Mouse (Mus musculus): ENCODE measurements around the gene Ifitm2. TPM values are rescaled to one million over a fixed set of nuclear protein-coding genes. Genes with fewer than 3 reads are reported as not detected.

The Ifitm2 gene
- polyA plus RNA-seq, 1 experiment from 2014 or later = 738 TPM

DNA sequence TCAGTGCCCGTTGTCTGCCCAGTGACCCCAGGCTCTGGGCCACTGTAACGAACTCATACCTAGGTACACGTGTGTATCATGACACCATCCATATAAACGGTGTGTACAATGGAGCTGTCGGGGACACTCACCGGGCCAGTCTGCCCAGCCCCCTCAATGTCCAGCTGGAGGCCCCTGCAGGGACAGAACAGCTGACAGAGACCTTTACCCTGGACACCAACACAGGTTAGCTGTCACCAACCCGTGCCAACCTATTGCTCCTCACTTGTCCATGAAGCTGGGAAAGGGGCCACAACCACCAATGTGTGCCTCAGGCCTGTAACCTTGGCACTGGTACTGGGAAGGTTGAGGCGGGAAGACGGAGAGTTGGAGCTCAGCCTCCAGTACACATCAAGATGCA is 13.4 kb downstream of the Ifitm2 start:
- H3K27ac ChIP-seq (ENCODE audit: low read depth, low read length) = peak overlapping the region; percentile 78
- peak overlapping the region; percentile 47 for H3K4me3 ChIP-seq (ENCODE audit: low read depth, low read length)
- H3K27me3 ChIP-seq (replicated peaks; ENCODE audit: control insufficient read depth, insufficient read depth, low read length) = no peaks in the 10 kb centered on the region
- no peak for ATAC-seq
- peaks cover 6% of the 10 kb centered on the region for H3K4me1 ChIP-seq (replicated peaks; ENCODE audit: control insufficient read depth, insufficient read depth, low read length)
- H3K36me3 ChIP-seq (ENCODE audit: control insufficient read depth, insufficient read depth) = peaks cover 28% of the 10 kb centered on the region
- 28% methylated on average over 9 of the region's 9 CpGs for WGBS
- TF ChIP-seq CTCF (IDR thresholded peaks at IDR 0.05; ENCODE audit: low read depth) = no peak
- H3K4me2 ChIP-seq (replicated peaks; ENCODE audit: low read depth) = peak overlapping the region; percentile 72
- no peaks in the 10 kb centered on the region for H3K9me3 ChIP-seq (ENCODE audit: control insufficient read depth)
- peak overlapping the region; percentile 52 for H3K9ac ChIP-seq (ENCODE audit: low read depth, low read length)

DNA sequence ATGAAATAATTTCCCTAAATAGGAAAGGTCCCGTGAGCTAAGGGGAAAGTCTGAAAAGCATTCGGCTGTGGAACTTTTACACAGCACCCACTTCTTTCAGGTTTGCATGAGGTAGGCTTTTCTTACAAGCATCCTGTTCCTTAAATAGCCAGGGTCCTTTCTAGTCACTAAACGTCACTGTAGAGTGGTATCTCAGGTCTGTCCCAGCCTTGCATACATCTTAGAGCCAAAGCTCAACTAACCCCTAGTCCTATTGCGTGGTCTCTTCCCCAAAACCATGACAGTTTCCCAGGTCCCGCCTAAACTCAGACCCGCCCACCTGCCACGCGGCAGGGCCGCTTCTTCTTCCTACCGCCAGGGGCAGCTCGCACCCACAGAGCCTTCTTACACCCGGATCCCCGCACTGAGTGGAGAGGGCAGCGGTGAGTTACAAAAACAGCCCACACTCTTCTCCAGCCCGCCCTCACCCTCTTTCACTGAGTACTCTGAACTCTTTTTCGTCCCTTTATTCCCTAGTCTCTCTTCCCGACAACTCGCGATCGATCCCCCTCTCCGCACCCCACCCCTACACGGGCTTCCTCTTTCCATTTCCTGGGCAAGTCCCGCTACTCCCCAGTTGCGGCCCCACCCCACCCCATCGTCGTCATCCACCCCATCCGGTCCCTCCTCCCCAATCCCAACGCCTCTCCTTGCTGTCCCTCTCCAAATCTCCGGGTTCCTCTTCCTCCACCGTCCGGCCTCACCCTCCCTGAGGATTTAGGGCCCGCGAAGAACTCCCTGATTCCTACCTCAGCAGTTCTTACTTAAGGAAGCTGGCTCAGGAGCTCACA is 14.3 kb downstream of the Ifitm2 start, which contains the start of gene Pgghg:
Pgghg (plus strand) TSS at position 170 of the 830 bp plus-strand sequence.
- H3K27ac ChIP-seq (ENCODE audit: low read depth, low read length) = peak within 1 kb of the TSS; percentile 78
- no peaks in the 10 kb centered on the region for H3K27me3 ChIP-seq (replicated peaks; ENCODE audit: control insufficient read depth, insufficient read depth, low read length)
- H3K9me3 ChIP-seq (ENCODE audit: control insufficient read depth) = no peaks in the 10 kb centered on the region
- 2% methylated on average over 33 of the region's 33 CpGs for WGBS
- peaks cover 19% of the 10 kb centered on the region for H3K36me3 ChIP-seq (ENCODE audit: control insufficient read depth, insufficient read depth)
- TF ChIP-seq CTCF (IDR thresholded peaks at IDR 0.05; ENCODE audit: low read depth) = peak; percentile 96
- H3K4me1 ChIP-seq (replicated peaks; ENCODE audit: control insufficient read depth, insufficient read depth, low read length) = peaks cover 6% of the 10 kb centered on the region
- H3K4me2 ChIP-seq (replicated peaks; ENCODE audit: low read depth) = peak within 1 kb of the TSS; percentile 72
- H3K9ac ChIP-seq (ENCODE audit: low read depth, low read length) = peak within 1 kb of the TSS; percentile 52
- peak; percentile 79 for ATAC-seq
- H3K4me3 ChIP-seq (ENCODE audit: low read depth, low read length) = peak within 1 kb of the TSS; percentile 47

DNA sequence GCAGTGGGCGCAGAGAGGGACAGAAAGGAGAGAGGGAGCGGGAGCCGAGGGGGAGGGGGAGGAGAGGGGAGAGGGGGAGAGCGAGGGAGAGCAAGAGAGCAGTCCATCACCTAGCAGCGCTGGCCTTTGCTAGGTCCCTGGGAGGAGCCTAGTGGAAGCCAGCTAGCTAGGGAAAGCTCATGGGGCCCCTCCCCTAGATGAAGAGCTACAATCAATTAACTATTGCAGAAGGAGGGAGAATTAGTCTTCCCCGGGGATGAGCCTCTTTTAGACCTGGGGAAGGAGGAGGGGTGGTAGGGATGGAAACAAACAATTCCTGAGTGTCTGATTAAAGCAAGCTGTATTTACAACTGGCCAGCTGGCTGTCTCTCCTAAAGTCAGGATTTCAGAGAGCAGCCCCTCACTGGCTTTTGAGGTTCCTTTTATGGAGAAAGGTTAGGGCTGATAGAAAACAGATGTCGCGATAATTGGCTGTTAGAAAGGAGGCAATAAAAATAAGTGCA is 16.1 kb downstream of the Ifitm2 start:
- peak; percentile 18; the same call in 1 of the 2 replicates for ATAC-seq
- peaks cover 11% of the 10 kb centered on the region for H3K4me1 ChIP-seq (replicated peaks; ENCODE audit: control insufficient read depth, insufficient read depth, low read length)
- no peaks in the 10 kb centered on the region for H3K27me3 ChIP-seq (replicated peaks; ENCODE audit: control insufficient read depth, insufficient read depth, low read length)
- WGBS = 15% methylated on average over 7 of the region's 8 CpGs
- no peaks in the 10 kb centered on the region for H3K9me3 ChIP-seq (ENCODE audit: control insufficient read depth)
- TF ChIP-seq CTCF (IDR thresholded peaks at IDR 0.05; ENCODE audit: low read depth) = no peak
- H3K9ac ChIP-seq (ENCODE audit: low read depth, low read length) = no peak overlapping the region
- peak overlapping the region; percentile 35; the same call in 1 of the 2 replicates for H3K27ac ChIP-seq (ENCODE audit: low read depth, low read length)
- peak overlapping the region; percentile 27; the same call in 1 of the 2 replicates for H3K4me2 ChIP-seq (replicated peaks; ENCODE audit: low read depth)
- 0 out of 2 replicates have a peak, but pooled peaks cover 2% of the 10 kb centered on the region for H3K36me3 ChIP-seq (ENCODE audit: control insufficient read depth, insufficient read depth)
- H3K4me3 ChIP-seq (ENCODE audit: low read depth, low read length) = no peak overlapping the region

DNA sequence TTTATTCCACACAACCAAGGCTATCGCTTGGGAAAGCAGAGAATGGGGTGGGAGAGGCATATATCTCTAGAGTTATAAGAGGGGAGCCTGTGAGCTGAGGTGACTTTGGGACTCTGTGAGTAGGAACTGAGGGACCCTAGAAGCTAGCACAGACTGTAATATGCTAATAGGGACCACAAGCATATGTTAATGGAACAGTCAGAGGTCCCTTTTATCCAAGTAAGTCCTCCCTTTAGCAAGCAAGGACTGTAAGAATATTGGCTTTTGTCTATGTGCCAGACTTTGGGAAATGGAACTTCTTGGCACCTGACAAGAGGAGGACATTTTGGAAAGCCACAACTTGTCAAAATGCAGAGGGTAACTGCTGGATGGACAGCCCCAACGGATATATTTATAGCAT is 16.9 kb downstream of the Ifitm2 start:
- no peak overlapping the region for H3K9ac ChIP-seq (ENCODE audit: low read depth, low read length)
- H3K27me3 ChIP-seq (replicated peaks; ENCODE audit: control insufficient read depth, insufficient read depth, low read length) = no peaks in the 10 kb centered on the region
- no peak overlapping the region for H3K4me2 ChIP-seq (replicated peaks; ENCODE audit: low read depth)
- no peaks in the 10 kb centered on the region for H3K9me3 ChIP-seq (ENCODE audit: control insufficient read depth)
- 59% methylated on average over 2 of the region's 2 CpGs for WGBS
- ATAC-seq = no peak
- peaks cover 14% of the 10 kb centered on the region for H3K4me1 ChIP-seq (replicated peaks; ENCODE audit: control insufficient read depth, insufficient read depth, low read length)
- no peaks in the 10 kb centered on the region for H3K36me3 ChIP-seq (ENCODE audit: control insufficient read depth, insufficient read depth)
- no peak for TF ChIP-seq CTCF (IDR thresholded peaks at IDR 0.05; ENCODE audit: low read depth)
- H3K4me3 ChIP-seq (ENCODE audit: low read depth, low read length) = no peak overlapping the region
- H3K27ac ChIP-seq (ENCODE audit: low read depth, low read length) = no peak overlapping the region

DNA sequence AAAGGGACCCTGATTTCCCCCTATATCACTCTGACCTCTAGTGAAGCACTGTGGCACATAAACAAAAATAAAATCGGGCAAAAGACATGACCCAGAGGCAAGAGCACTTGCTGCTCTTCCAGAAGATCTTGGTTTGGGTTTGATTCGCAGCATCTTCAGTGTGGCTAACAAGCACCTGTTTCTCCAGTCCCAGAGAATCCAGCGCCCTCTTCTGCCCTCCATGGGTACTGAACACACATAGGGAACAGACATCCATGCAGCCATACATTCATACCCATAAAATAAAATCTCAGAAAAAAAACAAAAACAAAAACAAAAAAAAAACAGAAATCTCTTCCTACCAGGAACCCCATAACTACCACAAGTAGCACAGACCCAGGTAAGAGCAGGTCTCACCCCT is 17.4 kb downstream of the Ifitm2 start:
- Histone ChIP-seq H3K27ac (ENCODE audit: low read depth, low read length) (no peak overlapping the region), H3K27me3 (replicated peaks; ENCODE audit: control insufficient read depth, insufficient read depth, low read length) (no peaks in the 10 kb centered on the region), H3K4me2 (replicated peaks; ENCODE audit: low read depth) (no peak overlapping the region), H3K36me3 (ENCODE audit: control insufficient read depth, insufficient read depth) (no peaks in the 10 kb centered on the region), H3K9me3 (ENCODE audit: control insufficient read depth) (no peaks in the 10 kb centered on the region), H3K9ac (ENCODE audit: low read depth, low read length) (no peak overlapping the region), H3K4me3 (ENCODE audit: low read depth, low read length) (no peak overlapping the region), H3K4me1 (replicated peaks; ENCODE audit: control insufficient read depth, insufficient read depth, low read length) (peaks cover 14% of the 10 kb centered on the region)
- TF ChIP-seq CTCF (IDR thresholded peaks at IDR 0.05; ENCODE audit: low read depth) = peak; percentile 69
- ATAC-seq = no peak
- 63% methylated on average over 3 of the region's 3 CpGs for WGBS

DNA sequence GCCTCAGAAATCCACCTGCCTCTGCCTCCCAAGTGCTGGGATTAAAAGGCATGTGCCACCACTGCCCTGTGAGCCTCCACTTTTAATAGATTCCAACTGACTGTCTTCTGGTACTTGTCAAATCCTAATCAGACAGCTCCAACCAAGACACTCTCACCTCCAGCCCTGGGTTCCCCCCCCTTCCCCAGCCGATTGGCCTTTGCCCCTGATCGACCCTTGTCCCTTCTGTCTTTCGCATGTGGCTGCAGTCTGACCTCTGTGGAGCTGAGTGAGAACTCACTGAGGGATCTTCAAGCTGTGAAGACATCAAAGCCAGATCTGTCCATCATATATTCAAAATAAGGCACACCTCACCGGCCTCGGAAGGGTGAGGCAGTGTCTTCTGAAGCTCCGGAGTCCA is 28.6 kb downstream of the Ifitm2 start:
- Histone ChIP-seq H3K27me3 (replicated peaks; ENCODE audit: control insufficient read depth, insufficient read depth, low read length) (peaks cover 2% of the 10 kb centered on the region; the same call in 1 of the 2 replicates), H3K4me2 (replicated peaks; ENCODE audit: low read depth) (no peak overlapping the region), H3K4me1 (replicated peaks; ENCODE audit: control insufficient read depth, insufficient read depth, low read length) (peaks cover 3% of the 10 kb centered on the region; the same call in 1 of the 2 replicates), H3K27ac (ENCODE audit: low read depth, low read length) (no peak overlapping the region), H3K36me3 (ENCODE audit: control insufficient read depth, insufficient read depth) (peaks cover 47% of the 10 kb centered on the region), H3K9me3 (ENCODE audit: control insufficient read depth) (no peaks in the 10 kb centered on the region), H3K9ac (ENCODE audit: low read depth, low read length) (no peak overlapping the region), H3K4me3 (ENCODE audit: low read depth, low read length) (no peak overlapping the region)
- ATAC-seq = no peak
- WGBS = 77% methylated on average over 6 of the region's 6 CpGs
- TF ChIP-seq CTCF (IDR thresholded peaks at IDR 0.05; ENCODE audit: low read depth) = no peak

Data from intestine, postnatal 0 days (tissue).